Mouse (Mus musculus) frontal cortex, adult (tissue): ENCODE measurements around the gene Kdm4d.
"Not testable (repeated sequence)": the region's sequence is repeated elsewhere in the genome, so short reads cannot be mapped to it uniquely, and the experiment has no call there.

Experiments used
- ATAC-seq: cut with Nextera tagmentation; 2 replicates; pipeline ENCODE4 v1.9.2; 2017; ENCODE audit warnings: mild to moderate bottlenecking, moderate library complexity, mixed read lengths; ENCODE audit not compliant: low TSS enrichment

The Kdm4d gene

DNA sequence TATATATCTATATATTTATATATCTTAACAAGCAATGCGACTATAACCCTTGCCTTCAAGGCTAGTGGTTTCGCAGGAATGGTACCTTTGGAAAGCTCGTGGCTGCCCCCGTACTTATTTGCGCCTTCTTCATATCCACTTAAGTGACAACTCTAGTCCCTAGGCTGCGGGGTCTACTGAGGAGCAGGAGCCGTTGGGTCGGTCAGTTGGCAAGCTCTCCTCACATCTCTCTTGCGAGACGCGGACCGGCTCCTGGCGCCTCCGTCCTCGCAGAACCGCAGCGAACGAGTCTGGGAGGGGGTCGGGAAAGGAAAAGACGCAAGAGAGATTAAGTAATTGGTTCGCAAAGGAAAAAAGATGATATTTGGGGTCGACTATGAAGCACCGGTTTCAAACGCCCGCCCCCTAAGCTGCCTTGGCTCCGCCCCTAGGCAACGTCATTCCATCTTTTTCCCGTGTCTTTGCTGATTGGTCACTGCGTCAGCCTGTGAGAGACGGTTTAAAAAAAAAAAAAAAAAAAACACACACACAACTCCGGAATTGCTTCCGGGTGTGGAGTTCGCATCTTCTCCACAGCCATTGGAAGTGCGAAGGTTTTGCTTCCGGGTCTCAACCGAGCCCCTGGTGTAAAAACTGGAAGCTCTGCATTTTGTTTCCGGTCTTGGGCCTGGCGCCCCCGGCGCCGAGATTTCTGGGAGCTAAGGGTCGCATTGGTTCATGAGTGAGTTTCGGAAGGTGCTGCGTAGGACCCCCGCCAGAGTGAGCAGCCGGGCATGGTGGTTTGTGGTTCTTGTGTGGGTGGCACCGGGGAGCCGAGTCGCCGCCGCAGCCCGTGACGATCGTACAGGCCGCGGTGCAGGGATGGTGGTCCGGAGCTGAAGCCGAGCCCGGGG lies at the start of gene Kdm4d, which contains the start of gene Cwc15:
Gene Kdm4d (minus strand): TSS at position 460 of the 893 bp plus-strand sequence.
Gene Cwc15 (plus strand): TSS at position 595 of the 893 bp plus-strand sequence.
- ATAC-seq, result peak; percentile 99

- ATAC-seq, result no peak
These were observed 48.1 kb upstream of the Kdm4d start for GRCm38 (mm10) chr9:14548366-14548761.

DNA sequence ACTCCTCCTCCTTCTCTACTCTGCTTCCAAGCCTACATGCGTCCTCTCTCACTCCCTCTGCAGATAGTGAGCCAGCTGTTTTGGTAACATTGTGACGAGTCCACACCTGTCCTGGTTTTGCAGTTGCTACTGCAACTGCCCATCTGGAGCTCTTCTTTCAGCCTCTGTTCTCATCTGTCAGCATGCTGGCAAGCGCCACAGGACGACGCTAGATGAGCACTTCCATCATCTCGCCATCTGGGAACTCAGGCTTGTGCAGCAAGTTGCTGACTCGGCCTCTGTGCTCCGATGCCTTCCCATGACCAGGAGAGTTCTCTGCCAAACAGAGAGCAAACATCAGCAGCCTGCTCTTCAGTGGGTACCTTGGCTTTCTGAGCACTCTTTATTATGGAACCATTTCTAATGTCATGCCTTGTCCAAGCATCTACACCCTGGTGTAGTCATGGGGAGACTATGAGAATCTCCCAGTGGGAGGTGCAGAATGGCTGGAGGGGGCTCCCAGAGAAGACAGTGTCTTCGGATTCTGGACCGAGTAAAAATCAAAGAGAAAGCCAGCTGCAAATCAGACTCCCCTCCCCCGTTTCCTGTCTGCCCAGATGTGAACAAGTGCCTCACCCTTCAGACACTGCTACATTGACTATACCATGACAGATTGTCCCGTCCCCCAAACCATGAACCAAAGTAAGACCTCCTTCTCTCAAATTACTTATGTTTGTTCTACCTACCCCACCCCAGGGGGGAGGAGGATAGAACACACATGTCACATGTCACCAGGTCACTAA lies 47.5 kb upstream of the Kdm4d start:
- ATAC-seq, result peak; percentile 38; the same call in 1 of the 2 replicates

- no peak for ATAC-seq
These were observed 43.9 kb upstream of the Kdm4d start for GRCm38 (mm10) chr9:14544034-14544757.

DNA sequence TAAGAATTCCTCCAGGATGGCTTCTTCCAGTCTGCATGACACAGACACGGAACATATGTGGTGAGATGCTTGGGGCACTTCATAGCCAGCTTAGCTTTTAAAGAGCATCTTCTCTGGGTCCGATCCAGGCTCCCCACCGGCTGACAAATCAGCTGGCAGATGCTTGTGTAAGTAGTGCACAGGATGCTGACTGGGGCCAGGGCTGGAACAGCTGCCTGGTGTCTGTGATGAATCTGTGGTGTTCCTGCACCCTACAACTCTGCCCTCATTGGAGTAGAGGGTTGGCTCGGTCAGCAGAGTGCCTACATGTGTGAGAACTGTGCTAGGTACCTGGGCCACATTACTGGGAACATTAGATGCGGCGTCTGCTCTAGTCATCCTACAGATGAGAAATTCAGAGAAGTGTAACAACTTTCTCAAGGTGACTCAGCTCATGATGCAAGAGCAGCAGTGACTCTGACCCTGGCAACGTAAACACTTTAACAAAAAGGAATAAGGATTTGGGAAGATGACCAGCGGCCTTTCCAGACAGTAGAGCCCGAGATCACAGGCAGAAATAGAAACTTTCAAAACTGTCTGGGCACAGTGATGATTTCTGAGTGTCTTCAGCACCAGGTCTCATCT lies 34.7 kb upstream of the Kdm4d start:
- no peak for ATAC-seq

- ATAC-seq, result no peak
These were observed 33.4 kb upstream of the Kdm4d start for GRCm38 (mm10) chr9:14533659-14534058.

DNA sequence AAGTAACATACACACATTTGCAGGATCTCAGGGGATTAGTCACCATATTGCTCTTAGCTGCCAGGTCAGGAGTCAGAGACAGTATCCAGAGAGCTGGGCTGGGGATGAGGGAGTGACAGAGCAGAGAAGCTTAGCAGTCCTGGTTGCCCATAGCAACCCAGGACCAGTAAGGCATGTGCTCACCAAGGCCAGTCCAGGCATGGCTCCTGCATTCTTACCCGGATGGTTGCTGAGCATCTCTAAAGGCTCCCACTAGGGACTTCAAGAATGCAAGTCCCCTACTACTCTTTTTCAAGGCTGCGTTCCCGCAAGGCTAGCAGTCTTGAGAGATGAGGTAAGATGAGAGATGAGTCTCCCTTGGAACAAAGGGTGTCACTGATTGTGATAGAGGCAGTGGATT lies 32.0 kb upstream of the Kdm4d start:
- ATAC-seq, result no peak

DNA sequence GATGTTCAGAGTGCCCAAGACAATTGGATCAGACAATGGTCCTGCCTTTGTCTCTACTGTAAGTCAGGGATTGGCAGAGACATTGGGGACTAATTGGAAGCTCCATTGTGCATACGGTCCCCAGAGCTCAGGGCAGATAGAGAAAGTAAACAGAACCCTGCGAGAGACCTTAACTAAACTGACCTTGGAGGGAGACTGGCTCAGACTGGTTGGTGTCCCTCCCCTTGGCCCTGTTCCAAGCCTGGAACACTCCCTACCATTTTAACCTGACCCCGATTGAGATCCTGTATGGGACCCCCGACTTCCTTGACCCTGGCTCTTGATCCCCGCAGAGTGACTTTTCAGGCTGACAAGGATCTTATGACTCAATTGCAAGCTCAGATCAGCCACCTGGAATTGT lies 29.7 kb upstream of the Kdm4d start:
- no peak for ATAC-seq

DNA sequence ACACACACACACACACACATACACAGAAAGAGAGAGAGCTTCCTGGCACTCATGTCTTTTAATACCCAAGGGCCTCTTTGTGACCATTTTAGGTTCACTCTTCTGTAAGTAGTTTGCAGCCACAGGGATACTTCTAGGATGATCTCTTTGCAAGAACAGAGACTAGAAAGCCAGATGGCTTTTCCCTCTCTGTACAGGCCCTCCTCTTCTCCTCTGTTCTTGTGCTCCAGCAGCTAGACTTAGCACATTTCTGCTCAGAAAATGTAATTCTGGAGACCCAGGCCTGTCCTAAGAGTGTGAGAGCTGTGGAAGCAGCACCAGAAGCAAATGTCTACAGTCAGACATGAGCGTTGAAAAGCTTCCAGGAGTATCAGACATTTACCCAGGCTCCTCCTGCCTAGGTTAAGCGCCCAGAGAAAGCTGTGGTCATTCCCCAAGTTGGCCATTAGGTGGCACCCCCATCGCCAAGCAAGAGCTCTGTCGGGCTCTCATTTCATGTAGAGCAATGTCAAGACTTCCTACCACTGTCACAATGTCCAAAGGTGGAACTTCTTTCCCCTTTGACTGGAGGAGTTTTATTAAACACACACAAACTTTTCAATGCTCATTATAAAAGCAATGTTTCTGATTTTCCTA lies 23.2 kb upstream of the Kdm4d start:
- peak; percentile 99 for ATAC-seq

DNA sequence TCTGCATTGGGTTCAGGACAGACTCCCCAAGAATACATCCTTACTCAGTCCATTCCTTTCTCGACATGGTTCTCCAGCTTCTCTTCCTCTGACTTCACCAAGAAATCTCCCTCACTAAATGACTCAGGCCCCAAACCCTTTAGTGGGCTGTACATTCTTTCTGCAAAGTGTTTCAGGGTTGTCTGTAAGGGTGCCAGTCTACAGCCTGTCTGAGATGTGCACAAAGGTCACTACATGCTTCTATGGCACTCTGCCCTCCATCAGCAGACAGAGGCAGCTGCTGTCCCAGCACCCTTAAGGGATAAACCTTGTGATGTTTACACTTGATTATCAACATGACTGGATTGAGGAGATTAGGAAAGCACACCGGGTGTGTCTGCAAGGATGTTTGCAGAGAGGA lies 21.4 kb upstream of the Kdm4d start:
- ATAC-seq, result no peak

DNA sequence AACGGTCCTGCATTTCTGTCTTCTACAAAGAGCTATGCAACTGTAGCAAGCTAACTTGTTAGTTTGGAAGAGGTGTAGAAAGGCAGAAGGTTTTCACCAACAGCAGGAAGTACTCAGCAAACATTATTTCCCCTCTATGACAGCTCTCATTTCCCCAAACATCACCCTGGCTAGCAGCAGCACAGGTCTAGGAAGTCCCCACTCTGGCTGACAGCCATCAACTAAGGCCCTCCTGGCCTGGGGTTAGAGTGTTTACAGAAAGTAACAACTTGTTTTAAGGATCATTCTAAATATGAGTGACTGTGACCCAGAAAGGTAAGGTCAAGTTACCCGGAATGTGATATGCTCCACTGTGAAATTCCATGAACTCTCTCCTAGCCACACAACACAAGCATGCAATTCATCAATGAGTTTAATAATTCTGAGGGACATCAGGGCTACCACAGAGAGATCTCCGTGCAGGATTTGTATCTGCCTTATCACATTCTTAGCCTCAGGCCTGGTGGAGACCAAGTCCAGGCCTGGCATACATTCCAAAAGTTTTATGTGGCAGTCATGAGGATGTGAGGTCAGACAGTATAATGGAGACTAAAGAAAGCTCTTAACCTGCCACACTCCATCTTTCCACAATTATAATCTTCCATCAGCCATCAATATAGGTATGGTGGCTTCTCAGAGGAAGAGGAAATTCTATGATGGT lies 20.8 kb upstream of the Kdm4d start:
- ATAC-seq, result no peak

- ATAC-seq, result no peak
These were observed 17.8 kb upstream of the Kdm4d start for GRCm38 (mm10) chr9:14518105-14518504.

GRCm38 (mm10) chr9:14517296-14517695 lies 17.0 kb upstream of the Kdm4d start:
- no peak for ATAC-seq

DNA sequence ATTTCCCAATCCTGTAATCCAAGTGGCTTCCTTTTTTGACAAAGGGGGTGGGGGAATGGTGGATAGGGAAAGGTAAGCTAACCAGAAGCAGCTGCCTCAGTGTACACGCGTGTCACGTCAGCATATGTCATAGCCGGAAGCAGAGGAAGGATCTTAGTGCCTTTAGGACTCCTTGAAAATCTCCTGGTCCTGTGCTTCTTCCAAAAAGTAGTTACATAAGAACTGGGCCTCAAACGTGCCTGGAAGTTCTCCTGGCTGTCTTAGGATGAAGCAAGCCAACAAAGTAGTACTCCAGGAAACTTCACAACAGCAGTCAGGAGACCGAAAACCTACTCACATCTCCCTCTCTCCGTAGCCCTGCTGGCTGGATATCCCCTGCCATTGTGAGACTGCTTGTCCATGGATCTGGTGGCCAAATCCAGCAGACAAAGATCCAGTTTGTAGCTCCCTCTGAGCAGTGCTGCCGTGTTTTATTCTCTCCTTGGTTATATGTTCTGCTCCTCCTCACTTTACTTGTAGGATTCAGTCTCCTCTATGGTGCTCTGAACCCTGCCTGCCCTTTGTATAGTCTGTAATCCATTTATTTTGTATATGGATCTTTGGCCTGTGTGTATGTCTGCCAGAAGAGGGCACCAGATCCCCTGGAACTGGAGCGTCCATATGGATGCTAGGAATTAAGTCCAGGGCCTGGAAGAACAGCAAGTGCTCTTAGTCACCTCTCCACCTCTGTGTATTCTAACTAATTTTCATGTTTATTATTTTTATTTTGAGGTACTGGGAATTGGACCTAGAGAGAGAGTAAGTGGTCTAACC lies 12.6 kb upstream of the Kdm4d start:
- peak; percentile 83 for ATAC-seq

- no peak for ATAC-seq
These were observed 688 bp upstream of the Kdm4d start for GRCm38 (mm10) chr9:14500916-14501424.

DNA sequence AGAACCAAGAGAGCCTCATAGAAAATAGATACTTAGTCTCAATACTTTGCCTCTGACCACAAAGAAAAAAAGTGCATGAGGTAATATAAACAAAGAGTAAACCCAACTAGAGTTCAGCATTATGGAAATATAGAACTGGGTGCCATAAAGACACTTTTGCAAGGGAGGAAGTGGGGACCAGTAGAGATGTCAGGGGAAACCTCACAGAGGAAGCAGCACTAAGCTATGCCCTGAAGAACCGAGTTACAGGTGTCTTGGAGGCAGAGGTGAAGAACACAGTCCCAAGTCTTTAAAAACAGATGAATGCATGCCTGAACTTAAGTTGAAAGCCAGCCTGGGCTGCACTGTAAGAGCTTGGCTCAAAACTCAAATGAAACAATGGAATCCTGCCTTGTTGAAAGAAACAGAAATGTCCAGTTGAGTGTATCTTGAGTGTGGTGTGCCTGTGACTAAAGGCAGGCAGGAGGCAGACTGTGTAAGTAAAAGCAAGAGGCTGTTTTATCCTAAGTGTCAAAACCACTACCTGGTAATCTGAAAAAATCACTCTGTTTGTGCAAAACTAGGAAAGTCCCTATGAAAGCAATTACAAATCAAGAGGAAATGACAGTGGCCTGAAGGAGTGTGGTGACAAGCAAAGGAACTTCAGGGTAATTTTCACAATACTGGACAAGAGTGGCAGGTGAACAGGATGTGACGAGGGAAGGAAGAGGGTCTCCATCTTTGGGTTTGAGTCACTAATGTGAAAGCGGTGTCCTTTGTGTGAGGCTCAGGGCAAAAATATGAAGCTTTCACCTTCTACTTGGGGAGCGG lies 1.2 kb downstream of the Kdm4d start:
- ATAC-seq, result no peak

DNA sequence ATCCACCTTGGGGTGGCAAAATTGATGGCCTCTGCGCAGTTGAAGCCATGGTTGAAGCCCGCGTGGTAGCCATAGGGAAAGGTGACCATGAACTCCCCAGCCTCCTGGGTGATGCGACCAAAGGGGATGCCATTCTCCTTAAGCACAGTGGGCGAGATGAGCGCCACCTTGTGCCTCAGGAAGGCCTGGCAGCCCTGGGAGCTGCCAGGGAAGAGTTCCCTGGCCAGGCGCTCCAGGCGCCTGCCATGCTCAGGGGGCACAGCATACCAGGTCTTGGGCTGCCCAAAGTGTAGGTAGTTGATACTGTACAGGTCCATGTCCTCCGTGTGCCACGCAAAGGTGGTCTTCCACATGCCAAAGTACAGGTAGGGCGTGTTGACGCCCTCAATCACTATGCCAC lies 36.6 kb downstream of the Kdm4d start:
- ATAC-seq, result not testable (repeated sequence)

- not testable (repeated sequence) for ATAC-seq
These were observed 37.7 kb downstream of the Kdm4d start for GRCm38 (mm10) chr9:14462536-14462935.

GRCm38 (mm10) chr9:14456320-14456719 lies 44.0 kb downstream of the Kdm4d start:
- no peak for ATAC-seq
